Mouse (Mus musculus) adrenal gland, postnatal 25 days (tissue): Measurements from ENCODE around the gene Nek7. TPM values are rescaled to one million over a fixed set of nuclear protein-coding genes. Genes with fewer than 3 reads are reported as not detected.
A peak's percentile ranks its signal among the peaks of the same experiment; 100 is the strongest.

Source experiments
- DNase-seq: peaks from one replicate; pipeline ENCODE4 v3.0.0; 2021; ENCODE audit warnings: mixed read lengths
- long read RNA-seq: library from polyadenylated mRNA; stranded (forward); transcript quantifications from one replicate; pipeline ENCODE4 v2.0.0, GENCODE M21; 2021
- total RNA-seq: library from RNA; stranded (reverse); gene quantifications from 2 replicates; pipeline ENCODE4 v1.2.3, GENCODE M21; 2021

Gene Nek7
- total RNA-seq = 45.5 and 51.2 TPM in 2 replicates
- long read RNA-seq, full-length matches to known transcripts = 87 of 101 reads
- long read RNA-seq, partial matches to known transcripts = 8 of 101 reads
- long read RNA-seq, other reads (novel, unspliced or antisense) = 6 of 101 reads

DNA sequence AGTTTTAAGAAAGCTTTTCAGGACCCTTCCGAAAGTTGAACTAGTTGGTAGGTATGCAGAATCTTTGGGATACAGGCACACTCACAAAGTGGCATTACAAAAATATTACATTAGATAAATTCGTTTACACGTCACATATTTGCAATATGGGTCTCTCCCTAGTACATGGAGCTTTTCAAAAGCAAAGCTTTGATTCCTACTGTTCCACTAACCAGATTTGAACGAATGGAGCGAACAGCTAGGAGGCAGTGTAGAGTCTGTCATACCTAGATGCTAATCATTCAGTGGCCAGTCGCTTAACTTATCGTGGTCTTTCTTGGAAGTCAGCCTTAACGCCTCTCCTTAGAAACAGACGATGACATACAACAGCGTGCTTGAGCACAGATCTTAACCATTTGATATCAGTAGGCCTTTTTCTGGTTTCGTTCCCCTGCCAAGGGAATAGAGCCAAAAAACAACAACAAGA is at the start of gene Nek7:
Nek7 (minus strand) TSS at position 146 of the 466 bp plus-strand sequence.
- DNase-seq = no peak

DNA sequence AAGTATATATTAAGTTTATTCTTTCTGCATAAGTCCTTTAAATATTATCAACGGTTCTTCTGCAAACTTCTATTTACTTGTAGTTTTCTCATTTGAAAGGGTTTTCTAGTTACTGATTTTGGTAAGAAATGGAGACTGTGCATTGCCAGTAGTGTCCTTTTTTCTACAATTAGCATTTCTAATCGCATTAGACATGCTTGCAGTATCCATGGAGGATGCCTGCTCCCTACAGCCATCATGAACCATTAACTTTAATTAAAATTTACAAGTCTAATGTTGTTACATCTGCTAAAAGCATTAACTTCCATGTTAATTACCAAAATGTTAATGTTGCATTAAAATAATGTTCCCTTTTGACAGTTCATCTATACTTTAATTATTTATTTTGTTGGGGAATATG is 42.4 kb upstream of the Nek7 start:
- no peak for DNase-seq

DNA sequence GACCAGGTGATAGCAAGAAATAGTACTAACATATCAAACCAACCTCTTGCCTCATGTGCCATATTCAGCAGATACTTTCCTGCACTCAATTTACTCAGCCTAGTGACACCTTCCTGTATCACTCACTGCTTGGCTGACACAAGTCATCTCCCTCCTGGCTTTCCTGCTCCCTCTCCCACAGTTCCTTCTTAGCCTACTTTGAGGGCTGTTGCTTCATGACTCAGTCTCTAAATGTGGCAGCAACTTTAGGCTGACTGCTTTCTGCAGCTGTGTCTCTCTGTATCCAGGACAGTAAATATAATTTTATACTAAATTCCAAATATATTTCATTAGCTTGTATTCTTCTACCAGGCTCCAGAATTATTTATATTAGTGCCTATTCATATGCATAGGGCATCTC is 34.3 kb upstream of the Nek7 start:
- DNase-seq = no peak

DNA sequence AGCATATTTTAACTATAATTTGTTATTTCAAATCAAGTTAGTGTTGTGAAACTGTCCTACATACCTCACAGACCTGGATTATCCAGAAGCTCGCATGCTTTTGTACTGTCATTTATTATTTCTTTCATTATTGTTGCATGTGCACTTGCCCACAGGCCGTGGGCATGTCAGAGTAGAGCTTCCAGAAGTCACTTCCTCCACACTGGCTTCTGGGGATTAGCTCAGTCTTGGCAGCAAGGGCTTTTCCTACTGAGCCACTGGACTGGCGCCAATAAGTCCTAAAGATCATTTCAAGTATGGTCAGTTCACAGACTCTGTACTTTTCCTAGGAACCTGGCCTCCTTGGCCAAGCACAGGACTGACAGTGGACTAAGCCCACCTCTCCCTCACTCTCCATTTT is 25.1 kb upstream of the Nek7 start:
- peak; percentile 12 for DNase-seq

DNA sequence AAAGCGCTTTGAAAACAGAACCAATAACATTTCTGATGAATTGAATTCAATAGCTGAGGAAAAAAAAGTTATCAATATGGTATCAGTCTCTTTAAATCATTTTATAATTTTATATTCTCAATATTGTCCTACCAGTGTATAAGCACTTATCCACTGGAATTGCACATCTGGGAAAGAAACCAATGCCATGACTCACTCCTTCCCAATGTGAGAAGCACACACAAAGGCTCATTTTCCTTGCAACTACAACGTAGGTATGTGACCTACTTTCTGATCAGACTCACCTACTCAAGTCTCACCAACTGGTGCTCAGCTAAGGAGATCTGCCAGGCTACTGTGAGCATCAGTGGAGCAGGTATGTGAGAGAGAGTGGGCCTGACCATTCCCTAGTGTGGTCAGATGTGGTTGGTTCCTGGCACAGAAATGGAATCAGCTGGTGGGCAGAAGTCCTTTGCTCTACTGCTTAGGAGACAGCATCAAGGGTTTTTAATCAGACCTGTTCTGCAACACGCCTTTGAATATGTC is 23.4 kb upstream of the Nek7 start:
- no peak for DNase-seq

DNA sequence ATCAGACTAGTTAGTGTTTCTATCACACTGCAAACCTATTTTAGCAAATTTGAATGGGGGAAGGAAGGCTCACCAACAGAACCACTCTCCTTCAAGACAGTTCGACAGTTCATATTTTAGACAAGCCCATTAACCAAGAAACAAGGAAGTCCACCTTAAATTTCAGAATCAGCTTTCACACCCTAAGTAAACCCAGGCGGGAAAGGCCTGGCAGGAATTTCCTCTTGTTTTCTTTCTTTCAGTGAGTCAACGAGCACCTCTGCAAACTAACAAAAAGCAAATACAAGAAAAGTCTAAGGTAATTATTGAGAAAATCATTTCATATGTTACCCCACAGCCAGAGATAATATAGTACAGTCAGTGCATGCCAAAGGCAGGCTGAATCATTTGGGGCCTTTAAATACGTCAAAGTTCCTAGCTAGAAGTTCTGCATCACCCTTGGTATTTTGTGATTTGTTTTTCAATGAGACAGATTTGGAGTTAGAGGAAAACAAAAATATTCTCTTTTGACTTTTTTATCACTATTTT is 21.1 kb upstream of the Nek7 start:
- no peak for DNase-seq

DNA sequence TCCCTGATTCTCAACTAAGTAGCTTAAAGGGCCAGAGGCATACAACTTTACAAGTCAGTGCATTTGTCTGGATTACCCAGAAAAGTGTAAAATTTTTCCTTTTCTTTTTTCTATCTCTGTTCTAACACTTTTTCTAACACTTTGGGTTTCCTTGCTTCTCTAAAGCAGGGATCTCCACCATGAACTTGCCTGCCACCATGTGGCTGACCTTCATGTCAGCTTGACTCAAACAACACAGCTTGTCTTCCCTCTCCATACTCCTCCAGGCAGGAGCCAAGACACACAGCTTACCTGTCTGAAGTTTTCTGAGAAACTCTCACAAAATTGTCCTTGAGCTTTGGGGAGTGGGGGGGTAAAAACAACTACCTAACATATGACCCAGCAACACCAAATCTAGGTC is 17.9 kb upstream of the Nek7 start:
- peak; percentile 26 for DNase-seq

DNA sequence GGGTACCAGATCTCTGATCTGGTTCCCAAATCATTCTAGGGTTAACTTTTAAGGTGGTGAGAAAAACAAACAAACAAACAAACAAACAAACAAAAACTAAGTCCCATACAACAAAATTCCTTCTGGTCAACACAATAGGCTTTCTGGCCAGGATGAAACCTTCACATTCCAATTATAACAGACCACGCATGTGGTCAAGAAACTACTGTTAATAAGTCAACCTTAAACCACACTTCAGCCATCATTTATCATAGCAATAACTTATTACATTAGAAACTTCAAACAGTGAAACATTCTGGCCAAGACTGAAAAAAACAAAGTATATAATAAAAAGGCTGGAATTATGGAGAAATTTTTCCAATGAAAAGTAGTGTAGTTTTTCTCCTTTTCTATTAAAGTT is 14.6 kb upstream of the Nek7 start:
- no peak for DNase-seq

DNA sequence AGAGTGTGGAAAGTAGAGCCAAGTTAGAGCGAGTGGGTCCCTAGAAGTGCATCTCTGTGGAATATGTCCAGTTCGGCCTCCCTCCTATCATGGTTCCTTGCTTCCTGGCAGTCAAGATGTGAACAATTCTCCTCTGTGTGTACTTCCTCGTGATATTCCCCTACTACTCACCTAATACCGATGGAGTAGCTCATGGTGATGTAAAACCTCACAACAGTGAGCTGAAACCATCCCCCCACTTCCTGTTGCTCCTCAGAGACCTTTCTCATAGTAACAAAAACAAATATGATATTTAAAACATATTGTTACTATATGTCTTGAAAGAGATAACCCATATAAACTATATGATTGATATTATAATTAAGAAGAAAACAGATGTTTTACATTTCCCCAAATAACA is 9.0 kb upstream of the Nek7 start:
- no peak for DNase-seq

DNA sequence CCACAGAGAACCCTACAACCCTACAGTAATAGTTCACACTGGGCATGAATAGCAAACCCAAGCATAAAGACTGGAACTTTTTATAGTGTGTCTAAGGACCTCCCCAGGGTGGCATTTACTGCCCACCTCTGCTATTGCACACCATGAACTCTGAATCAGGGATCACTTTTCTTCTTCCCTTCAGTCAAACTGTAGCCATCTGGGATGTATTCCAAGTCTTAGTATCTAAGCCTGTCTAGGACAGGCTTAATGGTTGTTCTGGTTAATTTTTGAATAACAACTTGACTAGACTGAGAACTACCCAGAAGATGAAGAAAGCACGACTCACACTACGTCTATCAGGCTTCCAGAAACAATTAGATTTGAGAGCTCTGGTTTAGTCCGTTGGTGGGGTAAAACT is 8.5 kb upstream of the Nek7 start:
- DNase-seq = no peak

DNA sequence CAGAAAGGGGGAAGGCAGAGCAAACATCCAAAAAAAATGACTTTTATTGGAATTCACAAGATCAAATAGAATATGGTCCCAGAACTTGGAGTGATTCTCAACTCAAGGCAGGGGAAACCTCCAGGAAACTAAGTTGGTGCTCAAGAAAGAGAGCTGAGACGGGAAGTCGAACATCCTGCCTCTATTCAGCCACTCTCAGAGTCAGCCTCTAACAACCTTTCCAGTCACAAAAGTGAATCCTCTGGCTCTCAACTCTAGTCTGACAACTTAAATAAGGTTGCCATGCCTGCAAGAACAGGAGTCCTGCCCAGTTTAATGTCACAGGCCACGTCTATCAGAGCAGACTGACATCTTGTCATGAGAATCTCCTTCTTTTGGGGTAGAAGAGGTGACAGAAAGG is 7.9 kb upstream of the Nek7 start:
- no peak for DNase-seq

DNA sequence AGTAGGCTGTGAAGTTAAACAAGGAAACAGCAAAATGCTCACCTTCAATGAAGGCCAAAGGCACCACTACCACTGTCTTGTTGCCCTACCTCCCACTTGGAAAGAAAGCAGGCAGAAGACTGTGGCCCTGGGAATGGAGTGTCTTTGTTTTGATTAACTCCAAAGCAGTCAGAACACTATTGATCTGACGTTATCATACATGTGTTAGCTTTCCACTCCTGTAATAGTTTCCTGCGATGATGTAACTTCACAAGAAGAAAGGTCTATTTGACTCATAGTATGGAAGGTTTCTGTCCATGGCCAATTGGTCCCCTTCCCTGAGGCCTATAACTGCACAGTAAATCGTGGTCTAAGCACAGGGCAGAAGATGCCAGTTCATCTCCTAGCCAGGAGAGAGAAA is 6.3 kb upstream of the Nek7 start:
- DNase-seq = no peak

DNA sequence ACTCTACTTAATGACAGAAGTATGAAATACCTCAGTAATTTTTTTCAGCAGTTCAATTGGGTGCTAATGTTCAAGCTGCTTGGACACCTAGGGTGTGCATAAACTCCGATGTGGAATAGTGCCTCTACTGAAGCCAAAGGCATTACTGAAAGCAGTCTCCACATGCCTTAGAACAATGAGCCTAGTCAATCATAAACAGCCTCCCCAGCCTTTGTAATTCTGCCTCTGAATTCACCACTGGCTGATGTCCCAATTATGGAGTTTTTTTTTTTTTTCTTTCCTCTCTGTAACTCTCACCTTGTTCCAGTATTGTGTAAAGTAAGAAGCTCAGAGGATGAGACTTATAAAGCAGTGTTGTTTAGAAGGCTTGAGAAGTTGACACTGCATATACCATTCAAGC is 3.9 kb upstream of the Nek7 start:
- DNase-seq = no peak

DNA sequence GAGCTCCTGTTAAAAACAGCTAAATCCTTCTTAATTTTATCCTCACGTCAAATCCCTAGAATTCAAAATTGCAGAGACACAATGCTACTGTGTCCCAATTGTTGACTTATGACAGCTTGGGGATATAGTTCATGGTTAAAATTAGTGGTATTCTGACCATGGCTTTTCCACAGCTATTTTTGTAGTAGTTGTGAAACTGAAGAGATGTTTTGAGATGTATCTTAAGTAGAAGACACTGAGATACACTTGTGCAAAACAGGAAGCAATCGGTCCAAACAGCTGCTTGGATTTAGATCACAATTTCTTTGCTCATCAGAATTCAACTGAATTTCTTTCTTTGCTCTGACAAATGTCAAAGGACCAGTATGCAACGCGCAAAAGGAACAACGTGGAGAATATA is 2.9 kb upstream of the Nek7 start:
- DNase-seq = no peak

DNA sequence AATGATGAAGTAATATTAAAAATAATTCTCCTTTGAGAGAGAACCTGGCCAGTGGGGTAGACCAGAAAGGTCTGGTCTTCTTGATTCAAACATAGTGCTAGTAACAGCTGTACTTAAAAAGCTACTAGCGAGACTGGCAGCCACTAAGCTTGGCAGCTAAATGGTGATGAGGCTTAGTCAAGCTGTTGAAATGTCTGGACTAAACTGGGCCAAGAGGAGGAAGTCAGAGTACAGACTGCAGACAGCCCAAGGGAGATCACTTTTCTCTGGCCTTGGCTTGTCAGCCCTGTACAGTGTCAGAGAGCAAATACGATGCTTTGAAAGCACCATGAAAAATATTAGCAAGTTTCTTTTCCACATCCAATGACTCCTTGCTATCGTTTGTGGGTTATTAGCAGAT is 2.5 kb upstream of the Nek7 start:
- peak; percentile 21 for DNase-seq

DNA sequence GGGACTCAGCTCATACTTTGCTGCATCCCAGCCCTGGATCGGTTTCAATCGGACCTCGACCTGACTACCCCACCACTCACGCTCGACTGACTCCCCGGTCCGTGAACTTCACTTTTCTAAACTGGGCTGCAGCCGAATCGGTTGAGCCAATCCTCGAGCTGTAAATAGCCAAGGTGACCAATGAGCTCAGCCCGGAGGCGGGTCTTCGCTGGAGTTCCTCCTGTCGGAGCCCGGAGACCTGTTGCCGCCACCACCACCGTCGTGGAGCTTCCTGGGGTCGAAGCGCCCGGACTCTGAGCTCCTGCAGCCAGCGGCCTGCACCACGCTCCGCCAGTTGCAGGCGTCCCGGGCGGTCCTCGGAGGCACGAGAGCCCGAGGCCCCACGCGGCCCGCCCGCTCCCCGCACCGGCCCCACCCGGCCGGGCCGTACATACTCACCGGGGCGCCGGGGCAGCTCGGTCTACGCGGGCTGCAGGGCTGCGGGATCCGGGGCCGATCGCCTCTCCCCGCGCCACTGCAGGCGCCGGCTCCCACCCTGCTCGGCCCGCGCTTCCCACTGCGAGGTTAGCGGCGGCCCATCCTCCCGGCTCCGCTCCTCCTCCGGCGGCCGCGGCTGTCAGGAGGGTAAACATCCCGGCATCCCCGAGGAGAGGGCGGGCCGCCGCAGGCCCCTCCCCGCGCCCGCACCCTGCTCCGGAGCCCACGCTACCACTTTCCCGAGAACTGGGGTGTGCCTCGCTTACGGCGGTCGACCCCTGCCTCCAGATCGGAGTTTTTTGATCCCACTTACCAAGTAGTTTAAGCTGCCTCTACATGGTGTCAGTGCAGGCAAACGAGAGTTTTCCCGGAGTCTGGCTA is 598 bp downstream of the Nek7 start:
- peak; percentile 96 for DNase-seq

DNA sequence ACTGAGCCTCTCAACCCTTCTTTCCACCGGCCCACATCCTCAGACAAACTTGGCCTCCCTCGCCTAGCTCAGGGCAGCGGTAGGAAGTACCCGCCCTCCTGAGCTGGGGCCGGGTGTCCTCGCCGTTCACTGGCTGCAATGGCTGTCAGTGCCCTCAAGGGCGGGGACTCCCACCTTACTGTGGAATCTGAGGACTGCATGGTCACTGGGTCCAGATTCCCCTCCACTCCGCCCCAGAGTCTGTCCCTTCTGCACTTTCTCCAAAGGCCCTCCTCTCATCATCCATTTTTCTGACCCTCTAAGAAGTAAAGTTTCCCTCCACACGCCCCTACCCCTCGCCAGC is 2.0 kb downstream of the Nek7 start:
- DNase-seq = peak; percentile 91

DNA sequence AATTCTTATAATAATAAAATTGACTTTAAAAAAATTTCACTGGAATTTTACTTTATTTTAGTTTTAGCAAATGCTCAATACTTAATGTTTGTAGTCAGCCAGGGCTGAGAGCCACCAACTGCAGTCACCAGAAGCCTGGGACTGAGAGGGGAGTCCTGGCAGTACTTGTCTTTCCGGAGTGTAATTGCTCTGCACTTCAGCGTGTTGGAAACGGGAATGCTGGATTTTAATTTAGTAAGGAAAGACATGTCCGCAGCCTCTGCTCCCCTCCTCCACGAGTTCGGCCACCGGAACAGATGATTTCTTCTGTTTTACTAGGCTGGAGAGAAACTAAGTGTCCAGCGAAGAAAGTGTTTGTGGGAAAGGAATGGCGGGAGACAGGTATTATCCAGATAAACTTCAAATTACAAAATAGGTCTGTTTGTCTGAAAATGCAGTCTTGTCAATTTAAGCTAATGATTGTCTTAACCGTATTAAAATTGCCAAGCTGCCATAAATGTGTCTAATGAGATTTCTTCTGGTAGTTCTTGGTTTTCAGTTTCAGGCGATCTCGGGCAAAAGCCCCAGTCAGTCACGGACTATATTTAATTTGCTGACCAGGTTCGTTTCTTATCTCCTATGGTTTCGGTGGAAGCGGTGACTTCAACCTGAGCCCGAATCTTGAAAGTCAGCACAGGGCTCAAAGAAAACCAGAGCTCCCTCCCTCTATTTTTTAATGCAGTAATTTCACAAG is 2.5 kb downstream of the Nek7 start:
- DNase-seq = no peak

DNA sequence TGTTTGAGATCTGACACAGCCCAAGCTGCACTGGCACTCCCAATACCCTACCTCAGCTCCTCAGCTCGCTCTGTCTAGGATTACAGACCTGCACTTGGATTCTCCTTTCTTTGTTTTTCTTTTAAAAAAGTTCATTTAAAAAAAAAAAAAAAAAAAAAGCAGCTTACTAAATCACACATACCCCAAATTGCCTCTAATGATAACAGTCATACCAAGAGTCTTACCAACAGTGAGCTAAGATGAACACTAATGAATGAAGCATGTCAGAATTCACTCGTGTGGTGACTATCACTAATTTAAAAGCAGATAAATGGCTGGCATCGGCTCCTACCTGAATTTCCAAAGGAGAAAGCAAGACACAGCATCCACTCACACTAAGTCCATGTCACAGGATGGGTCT is 4.6 kb downstream of the Nek7 start:
- DNase-seq = no peak

DNA sequence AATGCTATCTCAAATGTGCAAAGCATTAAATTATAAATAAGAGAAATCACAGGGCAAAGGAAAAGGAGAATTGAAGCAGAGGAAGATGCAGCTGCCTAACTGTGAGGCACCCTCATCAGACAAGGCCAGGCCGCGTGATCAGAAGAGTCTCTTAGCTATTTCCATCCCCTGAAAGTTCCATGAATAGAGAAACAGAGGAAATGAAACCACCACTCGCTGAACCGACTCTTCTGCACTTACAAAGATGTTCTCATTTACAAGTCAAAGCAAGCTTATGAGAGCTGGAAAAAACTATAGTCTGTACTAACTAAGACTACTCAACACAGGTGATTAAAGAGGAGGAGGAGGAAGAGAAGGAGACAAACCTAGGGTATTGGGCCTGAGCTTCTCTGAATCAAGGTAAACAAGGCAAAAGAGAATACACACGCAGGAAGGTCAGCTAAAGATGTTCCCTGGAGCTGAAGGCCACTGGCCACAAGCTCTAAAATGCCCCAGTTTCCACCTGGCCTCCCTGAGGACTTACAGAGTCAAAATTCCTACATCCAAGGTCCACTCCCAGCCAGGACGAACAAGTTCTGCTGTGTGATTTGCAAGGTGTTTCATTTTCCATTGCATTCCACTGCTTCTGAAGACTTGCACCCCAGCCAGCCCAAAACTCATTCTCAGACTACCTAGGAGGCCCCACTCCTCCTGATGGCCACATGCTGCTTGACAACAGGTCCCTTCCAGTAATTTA is 5.2 kb downstream of the Nek7 start:
- no peak for DNase-seq

DNA sequence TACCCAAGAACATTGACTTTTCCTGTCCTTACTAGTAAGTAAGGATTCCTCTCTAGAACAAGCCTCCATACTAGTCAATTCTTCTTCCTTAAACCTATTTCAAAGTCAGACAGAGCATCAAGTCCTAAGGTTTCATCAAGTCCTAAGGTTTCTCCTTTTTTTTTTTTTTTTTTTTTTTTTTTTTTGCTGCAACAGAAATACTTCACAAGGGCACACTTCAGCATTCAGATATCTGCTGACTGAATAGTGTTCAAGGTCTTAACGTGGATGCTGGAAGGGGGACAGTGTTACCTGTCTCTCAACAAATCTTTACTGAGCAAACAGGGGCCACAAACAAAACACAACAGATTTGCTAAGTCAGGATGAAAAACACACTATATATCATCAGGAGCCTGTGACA is 7.8 kb downstream of the Nek7 start:
- no peak for DNase-seq

DNA sequence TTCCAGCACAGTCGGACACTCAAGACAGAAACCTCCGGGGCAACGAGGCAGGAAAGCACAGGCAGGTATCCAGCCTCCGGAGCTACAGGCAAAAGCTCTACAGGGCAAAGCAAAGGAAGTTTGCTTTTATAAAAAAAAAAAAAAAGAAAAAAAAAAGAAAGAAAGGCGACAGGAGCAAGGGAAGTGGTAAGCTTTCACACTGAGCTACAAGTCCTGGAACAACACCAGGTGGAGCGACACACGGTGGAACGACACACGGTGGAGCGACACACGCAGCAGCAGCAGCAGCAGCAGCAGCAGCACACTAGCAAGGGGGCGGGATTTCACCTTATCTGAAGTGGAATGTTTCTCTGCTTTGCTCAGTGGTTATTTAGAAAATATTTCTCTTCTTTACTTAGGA is 10.8 kb downstream of the Nek7 start:
- DNase-seq = no peak
